Mouse (Mus musculus) gastrocnemius, postnatal 36 days (tissue): ENCODE data around the gene Car4. TPM values are rescaled to one million over a fixed set of nuclear protein-coding genes. Genes with fewer than 3 reads are reported as not detected.

Experiments
- DNase-seq, 2 experiments: peaks; one replicate each; pipeline ENCODE4 v3.0.0; 2022
- intact Hi-C: fragments of 180-260 bp; cut with DNase I; formaldehyde crosslinking; loops from one replicate; pipeline ENCODE4 v1.15.1; 2025
- total RNA-seq, 2 experiments: library from RNA; stranded (reverse); gene quantifications; 2 replicates each; pipeline ENCODE4 v1.2.3; 2021

Gene Car4
- total RNA-seq, 2 experiments from 2014 or later: 12.9 to 14.6 TPM

DNA sequence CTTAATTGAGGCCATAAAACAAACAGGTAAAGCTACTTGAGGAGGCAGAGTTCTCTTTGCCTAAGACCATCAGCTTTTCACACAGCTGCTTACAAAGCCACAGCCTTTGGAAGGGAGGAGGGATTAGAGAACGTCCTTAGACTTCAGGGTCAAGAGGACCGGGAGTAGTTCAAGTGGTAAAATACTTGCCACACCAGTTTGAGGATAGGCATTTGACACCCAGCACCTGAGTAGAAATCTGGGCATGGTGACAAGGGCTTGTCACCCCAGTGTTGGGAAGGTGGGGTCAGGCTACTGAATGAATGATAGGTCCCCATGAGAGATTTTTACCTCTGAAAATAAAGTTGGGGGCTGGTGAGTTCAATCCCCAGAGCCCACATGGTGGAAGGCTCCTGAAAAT lies 5.0 kb upstream of the Car4 start:
- intact Hi-C loops: no loop called here
- no peak for DNase-seq

DNA sequence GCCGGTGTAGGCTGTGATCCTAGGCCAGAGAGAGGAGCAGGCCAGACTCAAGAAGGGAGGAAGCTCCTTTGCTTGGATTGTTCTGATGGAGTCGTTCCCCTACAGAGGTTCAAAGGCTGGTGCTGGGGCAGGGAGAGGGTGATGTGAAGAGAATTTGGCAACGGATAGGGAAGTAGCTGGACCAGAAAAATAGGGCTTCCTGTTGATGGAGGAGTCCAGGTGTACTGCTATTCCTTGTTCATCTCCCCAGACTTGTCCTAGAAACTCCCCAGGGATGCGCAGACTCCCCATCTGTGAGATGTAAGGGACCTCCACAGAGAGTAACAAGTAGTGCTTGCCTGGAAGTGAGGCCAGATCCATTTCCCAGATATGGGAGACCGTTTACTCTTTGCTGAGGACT lies 1.2 kb upstream of the Car4 start:
- intact Hi-C loops: no loop called here
- no peak for DNase-seq

DNA sequence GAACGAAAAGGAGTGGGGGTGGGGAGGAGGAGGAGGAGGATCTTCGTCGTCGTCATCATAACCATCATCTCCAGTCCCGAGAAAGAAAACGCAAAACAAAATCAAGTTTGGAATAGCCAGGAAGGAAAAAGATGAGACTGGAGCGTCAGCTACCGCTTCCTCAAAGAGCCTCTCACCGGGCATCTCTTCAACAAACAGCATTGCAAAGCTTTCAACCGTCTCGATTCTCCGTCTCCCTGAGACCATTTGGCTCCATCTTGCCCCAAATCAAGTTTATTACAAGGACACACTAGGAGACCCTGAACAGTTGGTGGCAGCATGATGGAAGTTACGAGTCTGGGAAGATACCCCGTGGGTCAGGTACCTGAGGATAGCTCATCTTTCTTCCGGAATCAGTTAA lies 415 bp upstream of the Car4 start:
- intact Hi-C loops: no loop called here
- no peak for DNase-seq

DNA sequence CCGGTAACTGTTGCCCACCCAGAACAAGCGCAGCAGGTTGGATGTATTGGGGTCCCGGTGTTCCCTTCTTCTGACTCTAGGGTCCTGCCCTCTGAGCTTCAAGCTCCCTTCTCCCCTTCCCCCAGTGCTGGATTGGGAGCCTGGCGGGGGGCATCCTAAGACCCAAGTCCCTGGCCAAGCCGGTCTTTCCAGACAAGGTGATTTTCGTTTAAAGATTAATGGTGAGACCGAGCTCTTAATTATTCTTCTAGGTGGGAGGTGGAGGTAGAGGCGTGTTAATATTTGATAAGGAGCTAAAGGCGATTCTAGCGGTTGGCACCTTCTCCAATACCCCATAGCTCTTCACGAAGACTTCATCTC lies 665 bp downstream of the Car4 start:
- intact Hi-C loops: no loop called here
- no peak for DNase-seq

DNA sequence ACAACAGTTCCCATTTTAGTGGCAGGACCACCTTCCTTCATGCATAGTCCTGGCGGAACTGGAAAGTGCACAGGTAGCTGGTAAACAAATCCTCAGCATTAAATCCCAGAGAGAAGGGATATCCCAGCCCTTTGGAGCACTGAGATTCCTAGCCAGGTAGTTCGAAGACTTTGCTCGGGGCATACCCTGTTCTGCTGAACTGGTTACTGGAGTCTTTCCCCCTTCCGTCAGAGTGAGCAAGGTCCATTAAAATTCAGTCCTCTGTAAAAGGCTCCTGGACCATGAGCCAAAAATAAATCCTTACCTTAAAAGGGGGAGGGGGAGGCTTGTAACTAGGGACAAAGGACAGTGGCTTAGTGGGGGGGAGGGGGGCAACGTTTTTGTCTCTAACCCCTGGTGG lies 1.6 kb downstream of the Car4 start:
- intact Hi-C loops: no loop called here
- DNase-seq: no peak

DNA sequence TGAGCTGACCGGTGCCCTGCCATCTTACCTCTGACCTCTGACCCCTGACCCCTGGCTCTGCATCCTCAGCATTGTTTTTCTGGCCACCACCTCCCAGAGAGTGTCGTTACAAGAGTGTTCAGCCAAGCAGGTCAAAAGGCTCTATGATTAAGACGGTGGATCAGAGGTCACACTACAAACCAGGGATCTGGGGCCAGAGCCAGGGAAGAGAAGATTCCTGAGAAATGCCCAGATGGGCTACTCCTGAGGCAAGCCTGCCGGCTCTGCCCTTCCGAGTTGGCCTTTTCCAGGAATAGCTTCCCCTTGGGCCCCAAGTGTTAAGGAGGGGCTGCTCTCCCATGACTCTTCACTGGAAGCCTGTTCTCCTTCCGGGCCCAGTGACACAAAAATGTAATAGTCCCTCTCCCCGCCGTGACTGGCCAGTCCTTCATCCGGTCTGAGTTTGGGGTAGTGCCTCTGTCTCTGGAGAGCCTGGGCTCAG lies 2.2 kb downstream of the Car4 start:
- peak; percentile 28 to 34 for DNase-seq
- intact Hi-C loops: no loop called here

DNA sequence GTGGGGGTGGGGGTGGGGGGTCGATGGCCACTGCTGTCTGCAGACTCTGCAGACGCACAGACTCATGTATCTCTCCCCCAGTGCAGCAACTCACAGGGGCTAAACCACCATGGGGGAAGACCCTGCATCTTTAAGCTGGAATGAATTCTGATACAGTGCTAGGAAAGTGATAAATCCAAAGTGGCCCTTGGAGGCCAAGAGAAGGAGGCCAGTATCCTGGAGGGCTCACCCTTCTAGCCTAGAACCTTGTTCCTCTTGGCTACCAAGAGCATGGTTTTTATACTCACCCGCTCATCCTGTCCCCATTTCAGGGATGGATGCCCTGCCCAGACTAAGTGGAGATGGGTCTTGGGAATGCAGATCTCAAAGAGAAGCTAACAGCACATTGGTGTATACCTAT lies 2.7 kb downstream of the Car4 start:
- intact Hi-C loops: no loop called here
- no peak for DNase-seq

DNA sequence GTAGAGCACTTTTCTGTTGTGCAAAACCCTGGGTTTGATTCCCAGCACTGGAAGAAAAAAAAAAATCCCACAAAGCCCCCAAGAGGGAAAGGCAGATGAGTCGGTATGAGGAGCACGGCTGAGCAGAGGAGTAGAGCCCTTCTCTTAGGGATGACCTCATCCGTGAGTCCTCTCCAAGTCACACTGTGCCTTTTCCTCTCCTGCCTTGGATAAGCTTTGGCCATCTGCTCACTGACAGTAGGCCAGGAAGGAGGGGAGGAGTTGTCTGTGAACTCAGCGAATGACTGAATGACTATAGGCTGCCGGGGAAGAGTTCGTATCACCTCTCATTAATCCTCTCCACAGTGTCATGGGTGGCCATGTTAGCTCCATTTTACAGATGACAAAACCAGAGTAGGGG lies 3.2 kb downstream of the Car4 start:
- intact Hi-C loops: no loop called here
- DNase-seq: no peak

DNA sequence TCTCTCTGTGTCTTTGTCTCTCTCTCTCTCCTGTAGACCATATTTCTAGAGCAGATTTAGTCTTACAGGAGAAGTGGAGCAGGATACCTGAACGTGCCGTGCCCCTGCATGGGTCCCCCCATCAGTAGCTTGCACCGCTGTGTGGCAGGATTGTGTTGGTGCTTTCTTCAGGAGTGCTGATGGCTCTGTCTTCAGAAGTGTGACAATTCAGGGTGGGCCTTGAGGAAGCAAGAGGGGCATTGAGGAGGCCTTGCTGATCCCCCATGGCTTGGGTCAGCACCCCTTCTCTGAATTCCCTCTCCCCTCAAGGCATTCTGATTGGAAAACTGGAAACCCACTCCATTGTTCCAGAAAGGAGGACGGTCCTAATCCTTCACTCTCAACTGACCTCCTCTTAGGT lies 4.0 kb downstream of the Car4 start:
- intact Hi-C loops: no loop called here
- DNase-seq: no peak

DNA sequence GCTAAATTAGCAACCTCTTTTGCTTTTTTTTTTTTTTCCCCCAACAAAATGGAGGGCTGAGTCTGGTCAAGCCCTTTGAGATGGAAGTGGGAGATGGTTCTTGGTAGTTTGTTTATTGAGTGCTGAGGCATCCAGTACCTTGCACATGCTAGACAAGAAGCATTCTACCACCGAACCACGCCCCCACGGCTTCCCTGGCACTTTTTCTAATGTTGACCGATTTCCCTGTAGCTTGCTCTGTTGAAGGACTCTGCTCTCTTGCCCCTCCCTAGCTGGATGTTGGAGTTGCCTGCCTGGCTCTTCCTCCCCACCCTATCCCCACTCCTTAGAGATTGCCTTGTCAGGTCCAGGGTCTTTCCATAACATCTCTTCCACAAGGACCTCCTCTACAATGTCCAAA lies 5.0 kb downstream of the Car4 start:
- DNase-seq: no peak
- intact Hi-C loops: no loop called here

DNA sequence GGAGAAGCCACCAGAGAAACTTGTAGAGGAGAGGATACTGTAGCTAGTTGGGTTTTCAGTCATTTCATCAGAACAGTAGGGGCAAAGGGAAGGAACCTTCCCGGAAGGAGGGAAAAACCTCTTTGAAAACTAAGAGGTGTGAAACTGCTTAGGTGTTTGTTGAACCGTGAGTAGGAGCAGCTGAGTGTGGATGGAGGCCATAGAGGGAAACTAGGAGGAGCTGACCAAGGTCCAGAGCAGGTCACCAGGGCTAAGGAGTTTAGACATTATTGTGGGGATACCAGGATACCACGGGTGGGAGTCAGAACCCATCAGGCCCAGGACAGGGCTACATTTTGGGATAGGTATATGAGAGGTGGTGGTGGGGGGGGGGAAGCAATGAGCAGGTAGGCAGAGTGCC lies 6.0 kb downstream of the Car4 start:
- no peak for DNase-seq
- intact Hi-C loops: no loop called here

DNA sequence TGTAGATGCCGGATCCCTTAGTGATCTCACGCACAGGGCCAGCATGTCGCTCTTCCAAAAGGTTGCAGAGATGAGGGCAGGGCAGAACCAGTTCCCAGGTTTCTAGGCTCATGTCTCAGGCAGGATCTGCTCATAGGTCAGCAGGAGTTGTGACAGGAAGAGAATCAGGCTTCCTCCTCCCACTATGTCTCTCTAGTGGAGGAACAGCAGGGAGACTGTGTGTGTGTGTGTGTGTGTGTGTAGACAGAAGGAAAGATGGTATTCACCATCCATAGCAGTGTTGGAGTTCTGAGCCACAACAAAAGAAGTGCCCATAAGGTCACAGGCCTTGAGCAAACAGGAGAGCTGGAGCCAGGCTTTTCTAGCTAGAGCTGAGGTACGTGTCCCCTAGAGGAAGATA lies 9.1 kb downstream of the Car4 start:
- intact Hi-C loops: no loop called here
- no peak for DNase-seq

DNA sequence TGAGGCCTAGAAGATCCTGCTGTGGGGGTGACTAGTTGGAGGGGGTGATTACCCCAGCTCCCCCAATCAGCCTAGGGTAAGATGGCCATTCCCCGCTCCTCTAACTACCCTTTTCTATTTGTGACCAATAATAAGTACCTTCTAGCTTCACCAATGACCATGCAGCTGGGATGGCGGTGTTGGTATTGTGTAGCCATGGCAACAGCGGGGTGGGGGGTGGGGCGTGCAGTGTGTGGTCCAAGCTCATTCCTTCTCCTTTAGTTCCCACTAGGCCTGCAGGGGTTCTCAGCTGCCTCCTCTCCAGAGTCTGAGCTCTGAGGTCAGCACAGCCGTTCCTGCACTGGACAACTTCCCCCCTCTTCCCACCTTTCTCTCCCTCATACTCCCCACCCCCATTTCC lies 9.5 kb downstream of the Car4 start:
- no peak for DNase-seq

DNA sequence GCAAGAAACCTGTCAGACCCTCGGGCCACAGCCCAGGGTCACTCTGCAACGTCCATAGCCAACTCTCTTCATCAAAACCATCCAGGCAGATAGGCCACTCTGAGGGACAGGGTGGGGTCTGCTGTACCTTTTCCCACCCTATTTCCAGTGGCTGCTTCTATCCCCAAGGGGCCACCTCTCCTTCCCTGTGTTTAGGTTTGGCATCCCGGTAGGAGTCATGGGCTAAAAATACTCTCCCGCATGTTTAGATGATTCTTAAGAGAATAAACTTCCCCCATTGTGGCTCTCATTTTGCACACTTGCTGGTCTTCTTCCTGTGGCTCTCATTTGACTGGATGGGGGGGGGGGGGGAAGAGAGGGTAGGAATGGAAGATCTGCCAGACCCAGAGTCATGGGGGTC lies 10.7 kb downstream of the Car4 start:
- intact Hi-C loops: no loop called here
- DNase-seq: no peak

More for the DNA sequence above, 9.5 kb downstream of the Car4 start:
- intact Hi-C loops: no loop called here

DNA sequence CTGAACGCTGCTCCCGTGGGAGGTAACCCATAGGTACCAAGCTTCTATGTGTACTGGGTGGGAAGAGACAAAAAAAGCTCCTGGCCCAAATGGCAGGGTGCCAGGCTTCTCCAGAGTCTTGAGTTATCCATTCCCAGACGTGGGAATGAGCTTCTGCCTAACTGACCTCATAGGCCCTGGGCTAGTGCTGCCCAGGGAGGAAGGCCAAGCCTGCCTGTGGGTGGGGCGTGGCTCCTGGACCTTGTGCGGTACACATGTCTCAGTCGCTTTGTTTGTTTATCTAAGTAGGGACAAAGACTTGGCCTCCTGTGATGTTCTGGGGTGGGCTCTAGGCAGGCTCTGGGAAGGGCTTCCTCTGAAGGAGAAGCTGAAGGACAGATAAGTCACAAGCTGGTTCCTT lies 11.2 kb downstream of the Car4 start:
- DNase-seq: peak; percentile 31 to 46
- intact Hi-C loops: no loop called here

DNA sequence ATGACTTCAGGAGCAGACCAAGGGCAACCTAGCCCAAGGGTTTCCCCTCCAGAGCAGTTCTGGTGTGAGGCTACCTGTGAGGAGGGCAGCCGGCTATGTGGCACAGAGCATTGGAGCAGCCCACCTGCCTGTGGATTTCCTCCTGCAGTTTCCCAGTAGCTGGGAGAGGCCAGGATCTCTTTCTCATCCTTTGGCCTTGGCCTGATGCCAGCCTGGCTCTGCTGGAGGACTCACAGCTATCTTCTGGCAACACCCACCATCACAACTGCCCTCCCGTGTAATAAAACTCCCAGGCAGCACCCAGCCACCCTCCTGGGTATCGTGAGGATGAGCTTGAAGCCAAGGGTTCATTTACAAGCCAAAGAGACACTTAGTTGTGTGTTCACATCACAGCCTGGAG lies 14.5 kb downstream of the Car4 start:
- DNase-seq: no peak
- intact Hi-C loops: no loop called here

DNA sequence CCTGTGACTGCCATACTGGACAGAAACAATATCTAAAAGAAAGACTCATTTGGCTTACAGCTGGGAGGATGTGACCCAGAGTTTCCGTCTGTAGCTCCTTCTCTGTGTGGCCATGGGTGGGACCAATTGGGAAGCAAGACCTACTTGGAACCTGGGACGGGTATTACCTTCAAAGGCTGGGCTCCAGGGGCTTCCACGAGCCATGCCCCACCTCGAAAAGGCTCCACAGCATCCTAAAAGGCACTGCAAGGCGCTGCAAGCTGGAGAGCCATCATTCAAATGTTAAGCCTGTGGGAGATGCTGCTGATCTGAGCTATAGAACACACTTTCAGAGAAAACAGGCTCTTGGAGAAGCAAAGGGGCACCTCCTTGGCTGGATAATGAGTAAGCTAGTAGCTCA lies 16.1 kb downstream of the Car4 start:
- DNase-seq: no peak
- intact Hi-C loops: no loop called here

DNA sequence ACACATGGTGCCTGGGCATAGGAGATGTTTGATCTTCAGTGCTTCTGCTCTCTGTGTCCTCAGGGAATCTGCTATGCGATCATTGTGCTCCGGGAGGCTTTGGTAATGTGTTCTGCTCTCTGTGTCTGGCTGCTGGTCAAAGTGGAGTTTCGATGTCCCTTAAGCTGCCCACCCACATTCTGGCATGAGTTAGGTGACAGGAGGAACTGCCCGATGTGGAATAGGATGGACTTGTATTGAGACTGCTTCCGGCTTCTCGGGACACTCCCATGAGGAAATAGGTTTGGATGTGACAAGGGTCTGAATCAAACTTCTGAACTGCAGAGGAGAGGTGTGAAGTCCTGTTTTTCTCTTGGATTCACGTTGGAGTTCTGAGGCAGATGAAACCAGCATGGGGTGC lies 17.0 kb downstream of the Car4 start:
- no peak for DNase-seq
- intact Hi-C loops: no loop called here

DNA sequence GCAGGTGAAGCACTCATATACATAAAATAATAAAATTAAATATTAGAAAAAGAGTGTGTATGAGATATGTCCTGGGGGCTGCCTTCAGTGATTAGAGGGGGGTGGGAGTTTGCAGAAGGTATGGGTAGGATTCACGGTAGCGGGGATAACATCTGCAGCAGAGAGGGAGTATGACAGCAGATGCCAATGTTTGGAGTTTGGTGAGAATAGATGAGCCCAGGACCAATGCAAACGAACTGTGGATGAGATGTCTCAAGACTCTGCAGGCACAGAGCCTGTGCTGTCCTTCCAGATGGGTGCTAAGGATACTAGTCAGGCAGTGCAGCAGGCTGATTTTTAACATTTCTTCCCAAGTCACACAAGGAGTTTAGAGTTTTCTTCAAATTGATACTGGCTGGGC lies 19.1 kb downstream of the Car4 start:
- intact Hi-C loops: loop anchor here (5.0 kb wide), 1 partner anchor 59 kb away; the partner anchor contains the start of gene Znhit3
- DNase-seq: no peak

DNA sequence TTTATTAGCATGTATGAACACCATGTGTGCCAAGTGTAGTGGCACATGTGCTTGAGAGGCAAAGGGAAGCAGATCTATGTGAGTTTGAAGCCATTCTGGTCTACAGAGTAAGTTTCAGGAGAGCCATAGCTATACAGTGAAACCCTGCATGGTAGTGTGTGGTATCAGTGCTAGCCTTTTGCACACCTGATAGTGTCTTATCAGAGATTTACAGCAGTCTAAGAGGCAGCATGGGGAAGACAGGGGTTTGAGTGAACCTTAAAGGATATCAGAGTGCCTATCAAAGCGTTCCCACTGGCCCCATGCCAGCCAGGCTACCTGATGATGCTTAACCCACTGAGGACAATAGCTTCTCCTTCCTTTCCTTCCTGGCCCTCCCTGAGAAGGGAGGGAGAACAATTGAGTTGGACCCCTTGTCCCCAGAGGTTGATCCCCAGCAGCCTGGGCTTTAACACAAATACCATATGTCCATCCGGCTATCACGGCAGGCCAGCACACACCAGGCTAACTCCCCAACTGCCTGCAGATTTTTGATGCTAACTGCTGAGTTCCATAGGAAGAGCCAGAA lies 19.9 kb downstream of the Car4 start:
- intact Hi-C loops: loop anchor here (5.0 kb wide), 1 partner anchor 60 kb away; the partner anchor contains the start of gene Znhit3

DNA sequence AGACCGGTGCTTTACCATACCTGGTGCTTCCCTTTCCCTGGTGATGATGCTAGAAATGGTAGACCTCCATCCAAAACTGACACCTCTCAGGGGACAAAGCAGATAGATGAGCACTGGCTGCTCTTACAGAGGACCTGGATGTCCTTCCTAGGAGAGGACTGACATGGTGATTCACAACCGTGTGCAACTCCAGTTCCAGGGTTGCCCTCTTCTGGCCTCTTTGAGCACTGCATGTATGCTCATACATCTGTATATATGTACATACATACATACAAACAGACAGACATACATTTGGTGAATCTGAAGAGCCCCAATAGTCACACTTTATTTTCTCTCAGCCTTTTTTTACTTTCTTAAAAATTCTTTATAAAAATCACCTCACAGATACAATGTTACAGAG lies 20.5 kb downstream of the Car4 start:
- intact Hi-C loops: loop anchor here (5.0 kb wide), 1 partner anchor 61 kb away; the partner anchor contains the start of gene Znhit3

More for the DNA sequence above, 19.9 kb downstream of the Car4 start:
- DNase-seq: peak in 1 of 2 experiments; percentile 26

DNA sequence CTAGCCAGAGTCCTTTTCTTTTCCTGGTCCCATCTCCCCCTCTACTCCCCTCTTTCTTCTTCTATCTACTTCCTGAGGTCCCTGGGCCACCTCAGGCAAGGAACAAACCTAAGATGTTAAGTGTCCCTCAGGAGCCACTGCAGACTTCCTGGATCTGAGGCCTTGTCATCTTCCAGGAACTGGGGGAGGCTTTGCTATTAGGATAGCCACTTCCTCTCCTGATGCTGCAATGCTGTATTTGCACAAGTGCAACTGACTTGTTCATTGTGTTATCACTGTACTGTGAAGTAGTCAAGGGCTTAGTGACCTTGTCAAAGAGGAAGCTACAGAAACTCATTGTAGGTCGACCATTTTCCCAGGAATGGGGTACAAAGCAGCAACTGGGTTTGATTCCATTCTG lies 21.8 kb downstream of the Car4 start:
- intact Hi-C loops: loop anchor here (5.0 kb wide), 1 partner anchor 62 kb away; the partner anchor contains the start of gene Znhit3
- no peak for DNase-seq

More for the DNA sequence above, 20.5 kb downstream of the Car4 start:
- no peak for DNase-seq

DNA sequence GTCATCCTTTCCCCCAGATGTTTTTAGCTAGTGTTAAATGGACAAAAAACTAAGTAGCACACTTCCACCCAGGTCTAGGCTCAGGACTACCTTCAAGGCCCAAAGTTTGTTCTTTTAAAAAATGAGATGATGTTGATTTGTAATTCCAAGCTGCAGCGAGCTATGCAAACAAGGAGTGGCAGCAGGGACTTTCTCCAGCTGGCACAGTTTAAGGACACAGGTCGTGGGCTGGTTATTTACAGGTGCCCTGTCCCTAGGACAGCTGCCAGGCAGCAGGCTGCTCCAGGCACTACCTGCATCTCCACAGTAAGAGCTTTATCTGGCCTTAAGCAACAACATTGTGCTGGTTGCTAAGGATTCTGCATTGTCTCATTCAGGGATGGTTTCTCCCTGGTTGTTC lies 23.1 kb downstream of the Car4 start:
- intact Hi-C loops: no loop called here

More for the DNA sequence above, 23.1 kb downstream of the Car4 start:
- DNase-seq: no peak
